Mouse (Mus musculus): ENCODE results near the gene Prdx2.

Gene Prdx2

DNA sequence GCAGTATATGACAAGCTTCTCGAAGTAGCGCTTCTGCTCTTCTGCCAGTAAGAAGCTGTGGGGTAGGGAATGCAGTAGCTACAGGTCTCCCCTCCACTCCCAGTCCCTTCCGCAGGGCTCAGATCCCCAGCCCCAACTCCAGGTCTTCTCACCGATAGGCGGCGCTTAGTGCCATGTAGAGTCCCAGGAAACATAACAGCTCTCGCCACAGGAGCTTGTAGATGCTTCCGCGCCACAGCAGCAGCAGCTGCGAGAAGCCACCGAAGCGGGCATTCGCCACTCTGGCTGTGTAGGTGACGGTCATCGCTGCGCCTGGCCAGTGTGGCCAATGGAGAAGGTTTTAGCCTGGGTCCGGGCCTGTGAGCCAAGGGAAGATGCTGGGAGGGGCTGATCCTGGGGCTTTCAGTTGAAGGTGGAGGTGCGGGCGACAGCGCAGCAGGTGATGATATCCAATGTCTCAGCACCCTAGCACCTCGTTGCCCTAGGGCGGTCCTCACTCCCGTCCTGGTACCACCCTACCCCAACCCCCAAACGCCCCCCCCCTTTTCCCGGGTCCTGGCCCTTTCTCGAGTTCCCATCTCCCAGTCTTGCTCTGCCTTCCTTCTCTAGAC, 43.9 kb downstream of the Prdx2 start:
- DNase-seq = peak; percentile 76

DNA sequence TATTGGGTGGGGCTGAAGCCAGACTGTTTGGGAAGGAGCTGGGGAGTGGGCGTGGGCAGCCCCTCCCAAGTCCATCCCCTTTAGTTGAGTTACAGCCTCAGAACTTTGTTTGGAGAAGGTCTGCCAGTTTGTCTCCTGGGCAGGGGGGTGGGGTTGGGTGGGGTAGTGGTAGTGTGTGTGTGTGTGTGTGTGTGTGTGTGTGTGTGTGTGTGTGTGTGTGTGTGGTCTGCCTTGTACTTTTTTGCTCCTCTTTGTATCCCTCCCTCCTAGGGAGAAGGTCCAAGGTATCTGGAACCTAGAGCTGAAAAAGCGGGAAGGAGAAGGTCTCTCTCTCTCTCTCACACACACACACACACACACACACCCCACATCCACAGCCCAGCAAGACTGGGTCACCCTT, 45.0 kb downstream of the Prdx2 start, which contains the start of gene Best2:
Gene Best2, minus strand, starts transcription at position 101 of the 400 bp plus-strand sequence.
- no peak for DNase-seq

DNA sequence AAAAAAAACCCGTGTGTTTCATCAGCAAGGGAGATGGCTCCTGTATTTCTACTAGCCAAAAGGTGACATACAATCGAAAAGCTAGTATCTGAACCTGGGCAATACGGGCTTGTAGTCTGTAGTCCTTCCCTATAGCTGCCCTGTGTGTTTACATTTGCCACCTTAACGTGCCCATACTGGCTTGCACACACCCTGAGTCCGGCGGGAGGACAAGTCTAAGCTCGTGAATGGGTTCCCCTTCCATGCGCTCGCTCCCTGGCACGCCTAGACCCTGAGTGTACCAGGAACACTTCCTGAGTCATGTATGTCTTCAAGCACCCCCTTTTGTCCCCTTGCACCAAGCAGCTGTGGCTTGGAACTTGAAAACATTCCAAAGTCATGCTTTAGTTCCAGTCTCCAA, 47.3 kb downstream of the Prdx2 start:
- DNase-seq = no peak

- no peak for DNase-seq
Measured at GRCm38 (mm10) chr8:85017209-85017608, 47.8 kb downstream of the Prdx2 start.

DNA sequence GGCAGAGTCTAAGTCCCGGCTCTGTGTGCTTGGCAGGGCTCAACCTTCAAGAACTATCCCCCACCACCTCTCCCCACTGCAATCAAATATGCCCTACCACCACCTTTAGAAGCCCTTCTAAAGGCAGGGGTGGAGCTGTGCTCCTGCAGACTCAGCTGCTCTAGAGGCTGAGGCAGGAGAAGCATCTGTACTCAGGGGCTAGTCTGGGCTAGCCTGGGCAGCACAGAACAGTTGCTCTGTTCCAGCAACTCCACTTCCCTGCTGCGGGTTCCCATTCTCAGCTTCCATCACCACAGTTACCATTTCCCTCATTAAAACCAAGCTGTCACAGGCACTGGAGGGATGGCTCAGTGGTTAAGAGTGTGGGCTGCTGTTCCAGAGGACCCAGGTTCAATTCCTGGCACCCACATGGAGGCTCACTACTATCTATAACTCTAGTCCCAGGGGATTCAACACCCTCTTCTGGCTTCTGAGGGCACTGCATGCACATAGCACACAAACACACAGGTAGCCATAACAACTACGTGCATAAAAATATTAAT, 52.2 kb downstream of the Prdx2 start:
- DNase-seq = no peak

DNA sequence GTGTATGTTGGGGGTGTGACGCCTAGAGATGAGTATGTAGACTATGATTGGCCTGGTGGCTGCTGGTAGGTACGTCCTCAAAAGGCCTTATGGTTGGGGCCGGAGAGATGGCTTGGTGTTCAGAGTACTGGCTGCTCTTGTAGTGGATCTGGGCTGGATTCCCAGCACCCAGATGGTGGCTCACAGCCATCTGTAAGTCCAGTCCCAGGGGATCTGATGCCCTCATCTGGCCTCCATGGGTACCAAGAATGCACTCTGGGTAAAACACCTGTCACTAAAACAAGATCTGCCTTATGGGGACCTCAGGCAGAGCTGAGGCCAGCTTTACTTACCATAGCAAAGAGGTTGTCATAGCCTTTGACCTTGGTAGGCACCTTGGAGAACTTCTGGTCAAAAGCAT, 54.5 kb downstream of the Prdx2 start:
- no peak for DNase-seq

Data from right cerebral cortex, postnatal 25 days (tissue).